Mouse (Mus musculus) ovary, adult 2 months (tissue): Measurements from ENCODE around the gene Pdrg1. TPM values are rescaled to one million over a fixed set of nuclear protein-coding genes. Genes with fewer than 3 reads are reported as not detected.

Experiments used
- polyA plus RNA-seq: library from polyadenylated mRNA; depleted of rRNA; stranded (reverse); fragments of >200 nt; gene quantifications from 2 replicates; pipeline ENCODE4 v1.2.3, GENCODE M21; 2012; rRNA removed

Pdrg1 gene
- polyA plus RNA-seq, result 51.4 and 72.3 TPM in 2 replicates

DNA sequence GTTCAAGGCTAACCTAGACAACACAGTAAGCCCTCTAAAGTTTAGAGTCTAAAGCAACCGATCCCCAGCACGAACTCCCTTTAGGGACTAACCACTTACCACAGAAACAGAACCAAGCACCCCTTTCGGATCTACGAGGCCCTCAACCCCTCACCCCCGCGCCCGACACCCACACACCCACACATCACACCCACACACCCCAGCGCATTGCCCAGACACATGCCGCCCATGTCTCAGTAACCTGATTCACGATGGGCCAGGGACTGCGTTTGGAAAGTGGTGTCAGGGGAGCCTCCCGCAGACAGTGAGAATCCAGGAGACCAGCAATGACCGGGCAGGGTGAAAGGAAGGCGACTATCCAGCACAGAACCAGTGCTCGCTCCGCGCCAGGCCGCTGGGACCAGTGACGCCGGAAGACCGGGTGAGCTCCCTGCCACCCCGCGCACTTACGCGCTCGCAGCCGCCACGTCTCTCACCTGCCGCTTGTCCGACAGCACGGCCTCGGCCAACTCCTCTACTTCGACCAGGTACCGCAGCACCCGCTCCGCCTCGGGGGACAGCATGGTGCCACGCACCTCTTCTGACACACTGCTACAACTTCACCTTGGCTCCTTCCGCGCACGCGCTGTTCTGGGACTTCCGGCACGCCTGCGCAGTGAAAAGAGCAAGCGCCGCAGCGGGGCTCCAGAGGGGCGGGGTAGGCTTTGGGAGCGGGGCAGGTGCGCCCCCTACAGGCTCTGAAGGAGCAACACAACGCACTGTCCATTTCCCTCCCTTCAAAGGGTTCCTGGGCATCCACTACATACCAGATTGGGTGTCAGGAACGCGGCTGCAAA, at the start of gene Pdrg1:
TSS of gene Pdrg1 (minus strand) at position 670 of the 836 bp plus-strand sequence.

DNA sequence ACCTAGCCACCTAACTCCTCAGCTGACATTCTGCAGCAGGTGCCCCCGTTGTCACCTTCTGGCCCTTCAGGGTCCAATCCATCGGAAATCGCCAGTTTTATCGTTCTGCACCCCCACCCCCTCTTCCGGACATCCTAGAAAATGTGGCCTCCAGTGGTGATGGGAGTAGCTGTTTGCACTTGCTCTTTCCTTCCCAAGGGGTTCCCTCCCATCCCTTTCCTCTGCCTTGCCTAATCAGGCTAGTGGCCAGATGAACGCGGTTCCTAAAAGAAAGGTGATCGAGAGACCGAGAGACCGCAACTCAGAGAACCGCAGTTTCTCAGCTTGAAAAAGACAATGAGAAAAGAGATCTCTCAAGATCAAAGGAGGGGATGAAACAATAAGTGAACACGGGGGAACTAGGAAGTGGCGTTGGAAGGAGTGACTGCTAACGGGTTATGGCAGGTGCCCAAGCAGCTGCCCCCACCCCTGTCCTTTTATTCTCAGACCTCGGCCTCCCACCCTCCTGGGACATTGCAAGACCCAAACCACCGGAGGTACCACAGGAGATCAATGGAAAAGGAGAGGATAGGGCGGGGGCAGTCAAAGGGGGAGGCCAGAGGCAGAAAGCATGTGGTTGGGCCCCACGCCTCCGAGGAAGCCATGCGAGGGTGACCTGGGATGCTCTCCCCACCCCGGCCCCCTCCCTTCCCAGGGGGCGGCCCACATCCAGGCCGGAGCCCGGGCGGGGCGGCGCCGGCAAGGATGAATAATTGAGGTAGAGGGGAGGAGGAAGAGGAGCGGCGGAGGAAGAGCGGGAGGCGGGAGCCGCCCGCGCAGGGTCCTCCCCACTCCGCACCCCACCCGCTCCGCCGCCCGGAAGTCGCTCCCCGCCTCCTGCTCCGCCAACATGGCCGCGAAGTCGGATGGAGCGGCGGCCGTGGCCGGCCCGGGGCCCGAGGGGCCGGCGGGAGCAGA, 16.2 kb upstream of the Pdrg1 start, which contains the start of gene Xkr7:
TSS of gene Xkr7 (plus strand) at position 727 of the 957 bp plus-strand sequence.

DNA sequence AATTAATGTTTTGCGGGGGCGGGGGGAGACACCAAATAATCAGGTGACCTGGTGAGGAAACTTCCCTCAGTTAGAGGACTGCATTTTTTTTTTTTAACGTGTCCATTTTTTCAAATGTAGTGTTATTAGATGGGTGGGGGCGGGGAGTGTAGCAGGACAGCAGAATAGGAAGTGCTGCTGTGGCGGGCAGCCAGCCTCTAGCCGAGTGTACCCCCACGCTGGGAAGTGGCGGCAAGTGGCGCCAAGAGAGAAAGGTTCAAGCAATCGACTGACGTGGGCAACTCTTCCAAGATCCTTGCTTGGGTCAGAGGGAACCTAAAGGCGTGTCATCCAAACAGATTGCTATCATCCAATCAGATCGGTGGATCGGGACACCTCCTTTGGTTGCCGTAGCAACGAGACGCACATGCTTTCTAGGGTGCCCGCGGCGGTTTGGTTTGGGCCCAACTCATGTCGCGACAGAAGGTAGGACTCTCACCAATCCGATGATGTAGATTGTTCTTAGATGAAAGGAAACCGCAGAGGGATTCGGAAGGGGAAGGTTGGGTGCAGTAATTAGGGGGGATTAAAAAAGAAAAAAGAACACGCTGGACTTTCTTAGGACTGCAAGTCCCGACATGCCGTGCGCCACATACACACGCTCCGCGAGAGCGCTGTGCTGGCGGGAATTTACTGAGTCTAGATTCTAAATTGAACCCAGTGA, 53.0 kb downstream of the Pdrg1 start, which contains the start of gene Ttll9:
TSS of gene Ttll9 (plus strand) at position 395 of the 703 bp plus-strand sequence.

Other genes with a start within 250 kb of the Pdrg1 start
- gene Bcl2l1, start 183.7 kb downstream of the Pdrg1 start, polyA plus RNA-seq, result 45.3 and 60.1 TPM in 2 replicates
- gene Tpx2, start 167.5 kb downstream of the Pdrg1 start, polyA plus RNA-seq, result 2.6 and 3.6 TPM in 2 replicates
- gene Mylk2, start 104.1 kb downstream of the Pdrg1 start, polyA plus RNA-seq, result 0.08 and 0.09 TPM in 2 replicates
- 57.4 and 78.2 TPM in 2 replicates for gene Foxs1, start 82.2 kb downstream of the Pdrg1 start, polyA plus RNA-seq
- 0.59 and 1.1 TPM in 2 replicates for gene Dusp15, start 63.7 kb downstream of the Pdrg1 start, polyA plus RNA-seq
- 3.0 and 4.0 TPM in 2 replicates for gene Ttll9, start 52.9 kb downstream of the Pdrg1 start, polyA plus RNA-seq
- not detected in 2 replicates for gene Xkr7, start 16.4 kb upstream of the Pdrg1 start, polyA plus RNA-seq
- gene Ccm2l, start 50.5 kb upstream of the Pdrg1 start, polyA plus RNA-seq, result 30.9 and 35.6 TPM in 2 replicates
- 8.4 and 10.4 TPM in 2 replicates for gene Hck, start 93.0 kb upstream of the Pdrg1 start, polyA plus RNA-seq
- gene Tm9sf4, start 145.9 kb upstream of the Pdrg1 start, polyA plus RNA-seq, result 39.1 and 46.2 TPM in 2 replicates
- 11.0 and 11.5 TPM in 2 replicates for gene Tspyl3, start 210.0 kb upstream of the Pdrg1 start, polyA plus RNA-seq
- gene Plagl2, start 226.0 kb upstream of the Pdrg1 start, polyA plus RNA-seq, result 6.9 and 7.8 TPM in 2 replicates
- gene Pofut1, start 226.1 kb upstream of the Pdrg1 start, polyA plus RNA-seq, result 37.6 and 38.4 TPM in 2 replicates